Mouse (Mus musculus) spleen, adult 2 months (tissue): ENCODE measurements at regions not wholly inside any gene's neighbourhood (a gene's known extent, or its start where the extent isn't known, plus 50 kb on each side); places are given as distances from the start of the nearest gene placed in this dataset.

Source experiments
- CTCF ChIP-seq: fragments of 200-500 bp; IDR thresholded peaks from 2 replicates; pipeline ENCODE4 v1.5.1; 2011; ENCODE audit warnings: mild to moderate bottlenecking, inconsistent platforms; ENCODE audit not compliant: insufficient read depth, insufficient read length, insufficient replicate concordance; ENCODE audit errors: extremely low read depth
- POLR2A ChIP-seq: fragments of 200-500 bp; IDR thresholded peaks from 2 replicates; pipeline ENCODE4 v1.6.1; 2011; ENCODE audit warnings: low read depth, low read length, inconsistent platforms

GRCm38 (mm10) chr3:149594470-149594869, 604.1 kb upstream of the Adgrl2 start:
- TF ChIP-seq POLR2A (no peak), CTCF (no peak)
